Mouse (Mus musculus): Measurements from ENCODE around the gene Vamp8. TPM values are rescaled to one million over a fixed set of nuclear protein-coding genes. Genes with fewer than 3 reads are reported as not detected.

Gene Vamp8
- polyA plus RNA-seq, 1 experiment from 2014 or later = 81.7 TPM

GRCm38 (mm10) chr6:72352636-72353405 is 37.7 kb downstream of the Vamp8 start:
- peaks cover 42% of the 10 kb centered on the region for H3K36me3 ChIP-seq
- DNase-seq (ENCODE audit: low spot score) = no peak
- H3K4me3 ChIP-seq = no peak overlapping the region
- WGBS = 68% methylated on average over 5 of the region's 5 CpGs
- H3K4me1 ChIP-seq = peaks cover 55% of the 10 kb centered on the region
- no peaks in the 10 kb centered on the region for H3K9me3 ChIP-seq (replicated peaks)
- no peaks in the 10 kb centered on the region for H3K27me3 ChIP-seq (ENCODE audit: low read depth, poor library complexity, severe bottlenecking)
- H3K27ac ChIP-seq = no peak overlapping the region

- Histone ChIP-seq H3K27ac (no peak overlapping the region), H3K36me3 (peaks cover 34% of the 10 kb centered on the region), H3K4me1 (peaks cover 60% of the 10 kb centered on the region), H3K27me3 (ENCODE audit: low read depth, poor library complexity, severe bottlenecking) (no peaks in the 10 kb centered on the region), H3K4me3 (no peak overlapping the region), H3K9me3 (replicated peaks) (no peaks in the 10 kb centered on the region)
- WGBS = 94% methylated on average over 2 of the region's 2 CpGs
- no peak for DNase-seq (ENCODE audit: low spot score)
Observed at GRCm38 (mm10) chr6:72350214-72350613, 40.3 kb downstream of the Vamp8 start.

GRCm38 (mm10) chr6:72348411-72348810 is 42.1 kb downstream of the Vamp8 start:
- Histone ChIP-seq H3K4me3 (peak overlapping the region; percentile 90), H3K9me3 (replicated peaks) (no peaks in the 10 kb centered on the region), H3K36me3 (peaks cover 34% of the 10 kb centered on the region), H3K27ac (no peak overlapping the region), H3K27me3 (ENCODE audit: low read depth, poor library complexity, severe bottlenecking) (no peaks in the 10 kb centered on the region), H3K4me1 (peaks cover 58% of the 10 kb centered on the region)
- DNase-seq (ENCODE audit: low spot score) = no peak
- 90% methylated on average over 10 of the region's 10 CpGs for WGBS

- Histone ChIP-seq H3K27ac (peak within 1 kb of the TSS; percentile 93), H3K4me3 (peak within 1 kb of the TSS; percentile 90), H3K36me3 (peaks cover 38% of the 10 kb centered on the region), H3K27me3 (ENCODE audit: low read depth, poor library complexity, severe bottlenecking) (no peaks in the 10 kb centered on the region), H3K4me1 (peaks cover 49% of the 10 kb centered on the region), H3K9me3 (replicated peaks) (no peaks in the 10 kb centered on the region)
- under 1% methylated on average over 72 of the region's 72 CpGs for whole genome bisulfite sequencing
- peak; percentile 89 for DNase-seq (ENCODE audit: low spot score)
Observed at GRCm38 (mm10) chr6:72347166-72347941, 43.1 kb downstream of the Vamp8 start, which contains the start of gene 0610030E20Rik. Gene 0610030E20Rik, plus strand, starts transcription at chr6:72347317.

- H3K9me3 ChIP-seq (replicated peaks) = no peaks in the 10 kb centered on the region
- 85% methylated on average over 4 of the region's 4 CpGs for WGBS
- peaks cover 41% of the 10 kb centered on the region for H3K36me3 ChIP-seq
- no peaks in the 10 kb centered on the region for H3K27me3 ChIP-seq (ENCODE audit: low read depth, poor library complexity, severe bottlenecking)
- peaks cover 52% of the 10 kb centered on the region for H3K4me1 ChIP-seq
- DNase-seq (ENCODE audit: low spot score) = no peak
- peak overlapping the region; percentile 8; the same call in 1 of the 2 replicates for H3K4me3 ChIP-seq
- H3K27ac ChIP-seq = no peak overlapping the region
Observed at GRCm38 (mm10) chr6:72346261-72346660, 44.2 kb downstream of the Vamp8 start.

GRCm38 (mm10) chr6:72345633-72346032 is 44.9 kb downstream of the Vamp8 start:
- H3K4me1 ChIP-seq = peaks cover 57% of the 10 kb centered on the region
- peak overlapping the region; percentile 94; the same call in 1 of the 2 replicates for H3K27ac ChIP-seq
- no peaks in the 10 kb centered on the region for H3K9me3 ChIP-seq (replicated peaks)
- H3K4me3 ChIP-seq = peak overlapping the region; percentile 98
- 52% methylated on average over 6 of the region's 6 CpGs for whole genome bisulfite sequencing
- no peaks in the 10 kb centered on the region for H3K27me3 ChIP-seq (ENCODE audit: low read depth, poor library complexity, severe bottlenecking)
- peaks cover 41% of the 10 kb centered on the region for H3K36me3 ChIP-seq
- DNase-seq (ENCODE audit: low spot score) = no peak

GRCm38 (mm10) chr6:72345074-72345567 is 45.4 kb downstream of the Vamp8 start, which contains the start of gene Usp39:
Gene Usp39, minus strand, starts transcription at chr6:72345184.
- DNase-seq (ENCODE audit: low spot score) = peak; percentile 93
- H3K36me3 ChIP-seq = peaks cover 40% of the 10 kb centered on the region
- no peaks in the 10 kb centered on the region for H3K27me3 ChIP-seq (ENCODE audit: low read depth, poor library complexity, severe bottlenecking)
- peak within 1 kb of the TSS; percentile 94 for H3K27ac ChIP-seq
- H3K9me3 ChIP-seq (replicated peaks) = no peaks in the 10 kb centered on the region
- peak within 1 kb of the TSS; percentile 98 for H3K4me3 ChIP-seq
- under 1% methylated on average over 30 of the region's 30 CpGs for WGBS
- peaks cover 57% of the 10 kb centered on the region for H3K4me1 ChIP-seq

- H3K27me3 ChIP-seq (ENCODE audit: low read depth, poor library complexity, severe bottlenecking) = no peaks in the 10 kb centered on the region
- DNase-seq (ENCODE audit: low spot score) = no peak
- no peaks in the 10 kb centered on the region for H3K9me3 ChIP-seq (replicated peaks)
- WGBS = under 1% methylated on average over 42 of the region's 42 CpGs
- peak overlapping the region; percentile 94 for H3K27ac ChIP-seq
- peaks cover 57% of the 10 kb centered on the region for H3K4me1 ChIP-seq
- H3K4me3 ChIP-seq = peak overlapping the region; percentile 98
- H3K36me3 ChIP-seq = peaks cover 40% of the 10 kb centered on the region
Observed at GRCm38 (mm10) chr6:72344396-72345073, 46.0 kb downstream of the Vamp8 start.

- Histone ChIP-seq H3K27me3 (ENCODE audit: low read depth, poor library complexity, severe bottlenecking) (no peaks in the 10 kb centered on the region), H3K27ac (no peak overlapping the region), H3K9me3 (replicated peaks) (no peaks in the 10 kb centered on the region), H3K36me3 (peaks cover 69% of the 10 kb centered on the region), H3K4me1 (peaks cover 30% of the 10 kb centered on the region), H3K4me3 (no peak overlapping the region)
- 75% methylated on average over 2 of the region's 2 CpGs for WGBS
- DNase-seq (ENCODE audit: low spot score) = no peak
Observed at GRCm38 (mm10) chr6:72340481-72340880, 50.0 kb downstream of the Vamp8 start.

Other genes with a start within 250 kb of the Vamp8 start
- 24.9 and 28.0 TPM in 2 replicates for gene Atoh8, start 155.1 kb downstream of the Vamp8 start, polyA plus RNA-seq (2016; fragmentation: Nextera tagmentation; extraction: Ambion mirVana)
- not detected in 2 replicates for gene Sftpb, start 86.1 kb downstream of the Vamp8 start, polyA plus RNA-seq (2016; fragmentation: Nextera tagmentation; extraction: Ambion mirVana)
- gene Usp39, start 45.5 kb downstream of the Vamp8 start, polyA plus RNA-seq (2016; fragmentation: Nextera tagmentation; extraction: Ambion mirVana) = 78.1 and 88.8 TPM in 2 replicates
- gene 0610030E20Rik, start 43.4 kb downstream of the Vamp8 start, polyA plus RNA-seq (2016; fragmentation: Nextera tagmentation; extraction: Ambion mirVana) = 24.3 and 27.3 TPM in 2 replicates
- 9.9 and 10.3 TPM in 2 replicates for gene Tmem150a, start 35.3 kb downstream of the Vamp8 start, polyA plus RNA-seq (2016; fragmentation: Nextera tagmentation; extraction: Ambion mirVana)
- 109 TPM in 2 replicates for gene Rnf181, start 23.7 kb downstream of the Vamp8 start, polyA plus RNA-seq (2016; fragmentation: Nextera tagmentation; extraction: Ambion mirVana)
- 19.1 and 19.7 TPM in 2 replicates for gene Vamp5, start 10.2 kb downstream of the Vamp8 start, polyA plus RNA-seq (2016; fragmentation: Nextera tagmentation; extraction: Ambion mirVana)
- gene Ggcx, start 23.6 kb upstream of the Vamp8 start, polyA plus RNA-seq (2016; fragmentation: Nextera tagmentation; extraction: Ambion mirVana) = 20.2 and 25.9 TPM in 2 replicates
- gene Mat2a, start 48.9 kb upstream of the Vamp8 start, polyA plus RNA-seq (2016; fragmentation: Nextera tagmentation; extraction: Ambion mirVana) = 481 and 493 TPM in 2 replicates
- gene Sh2d6, start 131.0 kb upstream of the Vamp8 start, polyA plus RNA-seq (2016; fragmentation: Nextera tagmentation; extraction: Ambion mirVana) = 0.15 TPM in 1 of 2 replicates, not detected in the other
- 20.8 and 23.3 TPM in 2 replicates for gene Capg, start 153.7 kb upstream of the Vamp8 start, polyA plus RNA-seq (2016; fragmentation: Nextera tagmentation; extraction: Ambion mirVana)
- gene Elmod3, start 207.7 kb upstream of the Vamp8 start, polyA plus RNA-seq (2016; fragmentation: Nextera tagmentation; extraction: Ambion mirVana) = 14.0 and 14.6 TPM in 2 replicates
- gene Retsat, start 207.8 kb upstream of the Vamp8 start, polyA plus RNA-seq (2016; fragmentation: Nextera tagmentation; extraction: Ambion mirVana) = 9.9 and 10.1 TPM in 2 replicates
- 22.2 and 24.5 TPM in 2 replicates for gene Tgoln1, start 226.3 kb upstream of the Vamp8 start, polyA plus RNA-seq (2016; fragmentation: Nextera tagmentation; extraction: Ambion mirVana)

All from limb, embryonic 10.5 days (tissue).